Mouse (Mus musculus) layer of hippocampus, adult 11-12 months (tissue): Measurements from ENCODE around the gene Pdk2.

Experiments used
- DNase-seq: peaks from one replicate; pipeline ENCODE4 v3.0.0; 2022; ENCODE audit warnings: low spot score

Pdk2 gene

DNA sequence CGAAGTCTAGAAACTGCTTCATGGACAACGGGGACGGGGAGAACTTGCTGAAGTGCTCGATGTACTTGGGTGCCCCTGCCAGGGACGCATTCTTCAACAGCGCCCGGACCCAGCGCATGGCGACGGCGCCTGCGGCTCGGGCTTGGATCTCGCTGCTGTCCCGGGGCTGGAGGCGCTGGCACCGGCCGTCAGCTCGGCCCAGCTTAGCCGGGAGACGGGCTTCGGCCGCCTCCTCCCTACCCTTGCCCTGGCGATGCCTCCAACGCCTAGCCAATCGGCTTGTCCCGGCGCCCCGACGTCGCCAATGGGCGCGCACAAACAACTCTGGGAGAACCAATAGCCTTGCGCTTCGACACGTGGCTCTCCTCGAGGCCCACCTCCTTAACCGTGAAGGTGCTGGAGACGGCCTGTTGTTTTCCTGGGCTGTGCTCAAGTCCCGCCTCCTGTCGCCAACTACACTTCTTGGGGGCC lies at the start of gene Pdk2:
Gene Pdk2 (minus strand): TSS at position 216 of the 471 bp plus-strand sequence.
- DNase-seq: peak; percentile 97

DNA sequence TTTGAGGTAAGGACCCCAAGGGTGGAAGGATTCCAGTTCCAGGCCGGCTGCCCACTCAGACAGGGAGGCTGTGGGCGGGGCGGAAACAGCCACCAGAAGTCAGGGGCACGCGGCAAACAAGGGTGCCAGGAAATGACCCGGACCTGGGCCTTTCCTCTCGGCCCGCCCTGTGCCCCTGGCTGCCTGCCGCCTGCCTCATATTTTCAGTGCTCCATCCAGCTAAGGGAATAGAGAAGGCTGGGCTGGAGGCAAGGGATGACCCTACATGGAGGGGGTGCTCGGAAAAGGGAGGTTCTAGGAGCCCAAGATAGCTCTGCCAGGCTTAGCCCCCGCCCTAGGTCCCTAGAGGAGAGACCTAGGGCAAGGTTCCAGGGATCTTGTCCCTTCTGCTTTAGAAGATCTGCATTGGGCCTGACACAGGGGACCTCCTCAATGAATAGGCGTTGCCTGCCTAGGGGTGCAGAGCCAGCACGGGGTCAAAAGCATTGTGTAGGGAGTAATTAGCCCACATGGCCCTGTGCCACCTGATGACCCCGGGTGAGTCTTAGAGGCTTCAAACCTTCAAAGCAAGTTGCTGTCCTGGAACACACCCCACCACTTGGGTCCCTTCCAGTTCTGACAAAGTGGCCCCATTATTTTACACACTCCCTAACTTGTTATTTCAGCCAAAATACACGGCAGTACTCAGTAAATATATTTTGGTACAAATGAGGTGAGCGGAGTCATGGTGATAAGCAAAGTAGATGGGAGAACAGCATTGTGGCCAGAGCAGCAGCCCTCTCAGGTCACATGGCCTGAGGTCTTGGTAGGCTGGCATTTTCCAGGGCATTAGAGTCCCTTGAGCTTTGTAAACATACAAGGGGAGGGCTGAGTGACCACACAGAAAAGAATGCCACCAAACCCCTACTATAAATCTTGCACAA lies 48.0 kb upstream of the Pdk2 start:
- DNase-seq: no peak

DNA sequence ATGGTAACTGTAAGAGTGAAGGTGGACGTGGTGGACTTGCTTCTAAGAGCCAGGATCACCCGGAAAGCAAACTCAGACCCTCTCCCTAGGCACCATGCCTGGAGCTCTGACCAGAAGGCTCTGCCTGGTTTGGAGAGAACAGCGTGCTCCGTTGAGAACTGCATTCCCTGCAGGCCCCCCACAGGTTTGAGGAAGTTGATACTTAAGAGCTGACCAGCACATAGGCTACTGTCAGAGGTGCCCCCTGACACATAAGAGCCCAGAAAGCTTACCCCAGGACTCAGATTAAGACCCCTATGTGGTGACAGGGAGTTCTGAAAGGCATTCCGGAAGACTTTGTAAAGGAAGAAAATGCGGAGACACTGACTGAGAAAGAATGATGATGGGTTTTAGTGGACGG lies 47.1 kb upstream of the Pdk2 start:
- DNase-seq: no peak

DNA sequence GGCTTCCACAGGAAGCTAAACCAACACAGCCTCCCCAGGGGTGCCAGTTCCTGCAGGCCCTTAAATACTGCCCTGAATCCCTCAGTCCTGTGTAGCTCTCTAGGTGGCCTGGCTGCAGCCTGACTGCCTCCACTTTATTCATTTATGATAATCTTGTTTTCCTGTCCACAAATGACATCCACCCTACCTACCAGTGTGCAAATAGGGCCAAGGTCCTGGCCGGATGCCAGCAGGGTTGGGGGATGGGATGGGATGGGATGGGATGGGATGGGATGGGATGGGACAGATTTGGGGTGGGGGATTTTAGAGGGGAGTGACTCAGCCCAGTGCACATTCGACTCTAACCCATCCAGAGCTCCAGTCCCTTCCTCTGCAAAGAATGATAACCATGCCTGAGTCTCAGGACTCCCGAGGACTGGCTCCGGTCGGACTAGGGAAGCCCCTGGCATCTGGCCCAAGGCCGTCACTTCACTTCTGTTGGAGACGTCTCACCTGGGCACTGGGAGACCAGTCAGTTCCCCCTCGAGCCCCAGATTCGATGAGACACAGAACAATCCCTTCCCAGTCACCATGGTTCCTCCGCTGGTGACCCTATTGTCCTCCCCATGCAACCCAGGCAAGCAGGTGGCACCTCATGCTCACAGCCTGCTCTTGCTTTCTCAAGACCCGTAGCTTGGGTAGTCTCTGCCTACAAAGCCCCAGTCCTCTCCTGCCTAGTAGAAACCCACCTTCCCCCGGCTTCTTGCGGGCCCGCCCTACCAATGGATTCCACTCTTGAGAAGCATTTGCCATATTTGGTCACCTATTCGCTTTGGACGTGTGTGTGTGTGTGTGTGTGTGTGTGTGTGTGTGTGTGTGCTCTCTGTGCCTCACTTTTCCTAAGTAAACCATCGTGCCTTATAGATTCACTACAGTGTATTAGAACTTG lies 46.4 kb upstream of the Pdk2 start:
- no peak for DNase-seq

DNA sequence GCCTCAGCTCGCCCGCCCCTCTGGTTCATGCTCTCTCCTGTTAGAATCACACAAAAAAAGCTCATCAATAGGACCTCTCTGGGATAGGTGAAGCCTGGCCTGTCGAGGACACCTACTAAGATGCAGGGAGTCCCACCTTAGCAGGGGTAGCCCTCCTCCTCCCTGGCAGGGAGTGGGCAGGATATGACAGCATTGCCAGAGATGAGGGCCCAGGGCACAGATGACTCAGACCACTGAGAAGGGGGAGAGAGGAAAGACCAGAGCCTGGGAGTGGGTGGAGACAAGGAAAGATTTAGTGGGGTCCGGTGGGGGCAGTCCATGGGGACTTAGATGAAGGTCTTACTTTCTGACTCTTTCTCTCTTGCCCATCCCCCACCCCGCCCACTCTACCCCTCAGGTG lies 45.1 kb upstream of the Pdk2 start:
- DNase-seq: no peak

DNA sequence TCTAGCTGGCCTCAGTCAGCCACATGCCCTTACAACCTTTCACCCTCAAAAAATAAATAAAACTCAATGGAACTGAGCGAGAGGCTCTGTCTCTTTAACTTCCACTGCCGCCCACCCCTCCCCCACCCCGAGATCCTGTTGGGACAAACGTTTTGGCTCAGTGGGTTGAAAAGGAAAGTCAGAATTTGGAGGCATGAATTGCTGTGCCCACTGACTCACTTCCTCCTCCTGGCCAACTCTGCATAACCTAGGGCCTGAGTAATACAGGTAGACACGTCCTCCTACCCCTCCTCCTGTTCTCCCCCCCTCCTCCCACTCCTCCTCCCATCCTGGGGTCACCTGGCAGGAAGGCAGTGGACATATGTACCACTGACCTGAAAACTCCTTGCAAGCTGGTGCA lies 44.6 kb upstream of the Pdk2 start:
- no peak for DNase-seq

DNA sequence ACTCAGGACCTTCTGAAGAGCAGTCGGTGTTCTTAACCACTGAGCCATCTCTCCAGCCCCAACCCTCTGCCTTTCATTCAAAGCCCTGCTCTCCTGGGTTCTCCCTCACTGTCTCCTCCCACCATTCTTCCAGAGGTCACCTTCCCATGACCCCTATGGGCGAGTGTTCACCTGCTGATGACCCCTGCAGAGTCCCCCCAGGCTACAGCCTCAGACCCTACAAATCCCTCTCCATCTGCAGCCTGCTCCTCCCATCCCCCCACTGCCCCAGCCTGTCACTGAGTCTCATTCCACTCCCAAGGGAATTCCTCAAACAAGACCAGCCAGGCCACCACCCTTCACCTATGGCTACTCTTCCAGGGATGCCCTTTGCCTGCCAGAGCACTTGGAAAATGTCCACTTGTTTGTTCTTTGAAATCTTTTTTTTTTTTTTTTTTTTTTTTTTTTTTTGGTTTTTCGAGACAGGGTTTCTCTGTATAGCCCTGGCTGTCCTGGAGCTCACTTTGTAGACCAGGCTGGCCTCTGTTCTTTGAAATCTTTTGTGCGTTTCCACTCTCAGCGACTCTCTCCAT lies 43.7 kb upstream of the Pdk2 start:
- DNase-seq: no peak

DNA sequence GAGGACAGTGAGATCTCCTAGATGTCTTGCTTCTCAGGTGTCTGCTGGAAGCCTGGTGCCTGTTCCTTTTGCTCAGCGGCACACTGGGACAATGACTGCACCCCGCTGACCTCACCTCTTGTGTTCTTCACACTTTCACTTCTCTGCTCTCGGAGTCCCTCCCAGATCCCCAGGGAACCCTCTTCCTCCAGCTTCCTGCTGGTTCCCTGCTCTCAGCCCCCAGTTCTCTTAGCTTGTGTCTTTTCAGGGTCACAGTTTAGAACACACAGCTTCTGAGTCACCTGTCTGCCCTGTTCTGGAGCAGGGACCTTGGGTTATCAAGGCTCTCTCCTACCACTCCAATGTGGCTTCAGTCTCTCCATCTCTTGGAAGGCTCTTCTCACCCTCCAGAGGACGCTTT lies 43.0 kb upstream of the Pdk2 start:
- DNase-seq: no peak

DNA sequence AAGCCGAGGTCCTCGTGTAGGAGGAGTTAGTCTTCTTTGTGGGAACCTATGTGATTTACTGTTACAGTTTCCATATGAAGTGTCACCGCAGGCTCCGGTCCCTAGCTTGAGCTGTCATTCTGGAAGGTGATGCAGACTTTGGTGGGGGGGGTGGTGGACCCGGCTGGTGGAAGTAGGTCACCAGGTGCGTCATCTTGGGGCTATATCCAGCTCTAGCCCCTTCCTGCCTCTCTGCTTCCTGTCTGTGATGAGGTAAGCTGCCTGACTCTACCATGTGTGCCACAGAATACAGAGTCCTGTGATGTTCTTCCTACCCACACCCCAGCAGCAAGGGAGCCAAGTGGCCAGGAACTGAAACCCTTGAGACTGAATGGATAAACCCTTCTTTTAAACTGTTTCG lies 41.7 kb upstream of the Pdk2 start:
- DNase-seq: no peak

DNA sequence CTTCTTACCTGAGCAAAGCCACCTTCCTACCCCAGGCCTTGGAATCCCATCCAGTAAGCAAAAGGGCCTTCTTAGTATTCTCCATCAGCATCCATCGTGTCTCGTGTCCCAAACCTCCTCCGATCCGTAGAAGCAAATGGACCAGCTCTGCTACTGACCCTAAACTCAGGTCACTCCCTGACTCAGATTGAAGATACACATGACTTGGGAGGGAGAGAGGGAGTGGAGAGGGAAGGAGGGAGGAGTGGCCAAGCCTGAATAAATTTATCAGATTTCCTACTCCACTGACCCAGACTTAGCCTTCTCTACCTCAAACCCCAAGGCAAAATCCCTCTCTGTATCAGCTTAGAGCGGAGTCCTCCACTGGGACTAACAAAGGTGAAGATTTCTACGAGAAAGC lies 39.6 kb upstream of the Pdk2 start:
- no peak for DNase-seq

DNA sequence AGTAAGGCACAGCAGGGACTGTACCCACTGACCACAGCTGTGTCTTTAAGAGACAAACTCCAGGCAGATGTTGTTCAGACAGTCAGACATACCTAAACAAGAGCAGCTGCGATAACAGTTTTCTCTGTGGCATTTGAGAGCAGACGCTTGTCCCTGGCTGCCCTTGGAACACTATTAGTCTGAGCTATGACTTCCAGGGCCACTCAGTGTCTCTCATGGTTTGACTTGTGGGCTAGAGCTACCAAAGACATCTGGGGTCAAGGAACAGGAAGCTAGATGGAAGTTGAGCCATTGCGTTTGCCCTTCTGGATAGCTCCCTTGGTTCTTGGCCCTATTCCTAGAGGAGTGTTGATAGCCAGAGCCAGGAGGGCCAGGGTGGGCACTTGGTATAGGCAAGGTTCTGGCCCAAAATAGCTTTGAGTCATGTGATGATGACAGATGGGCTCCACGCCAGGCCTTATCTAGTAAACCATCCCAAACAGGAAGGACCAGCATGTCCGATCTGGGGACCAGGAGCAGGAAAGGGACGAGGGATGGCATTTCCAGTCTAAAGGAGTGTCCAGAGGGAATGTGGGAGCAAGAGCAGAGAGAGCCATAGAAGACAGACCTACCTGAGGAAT lies 38.2 kb upstream of the Pdk2 start:
- DNase-seq: no peak

DNA sequence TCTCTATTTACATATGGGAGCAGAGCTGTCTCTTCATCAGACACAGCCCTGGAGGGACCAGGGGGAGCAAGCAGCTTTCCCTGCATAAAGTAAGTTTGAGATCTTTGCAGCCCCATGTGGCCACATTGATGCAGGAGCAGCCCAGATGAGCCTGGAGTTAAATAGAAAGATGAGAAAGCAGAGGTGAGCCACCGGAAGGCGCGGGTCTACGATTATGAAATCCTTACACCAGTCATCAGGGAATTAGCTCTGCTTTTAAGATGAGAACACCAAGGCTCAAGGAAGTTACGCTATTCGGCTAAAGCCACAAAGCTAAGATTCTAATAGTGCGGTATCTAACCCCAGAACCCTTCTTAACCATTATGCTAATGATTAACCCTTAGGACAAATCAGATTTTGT lies 36.8 kb upstream of the Pdk2 start:
- no peak for DNase-seq

DNA sequence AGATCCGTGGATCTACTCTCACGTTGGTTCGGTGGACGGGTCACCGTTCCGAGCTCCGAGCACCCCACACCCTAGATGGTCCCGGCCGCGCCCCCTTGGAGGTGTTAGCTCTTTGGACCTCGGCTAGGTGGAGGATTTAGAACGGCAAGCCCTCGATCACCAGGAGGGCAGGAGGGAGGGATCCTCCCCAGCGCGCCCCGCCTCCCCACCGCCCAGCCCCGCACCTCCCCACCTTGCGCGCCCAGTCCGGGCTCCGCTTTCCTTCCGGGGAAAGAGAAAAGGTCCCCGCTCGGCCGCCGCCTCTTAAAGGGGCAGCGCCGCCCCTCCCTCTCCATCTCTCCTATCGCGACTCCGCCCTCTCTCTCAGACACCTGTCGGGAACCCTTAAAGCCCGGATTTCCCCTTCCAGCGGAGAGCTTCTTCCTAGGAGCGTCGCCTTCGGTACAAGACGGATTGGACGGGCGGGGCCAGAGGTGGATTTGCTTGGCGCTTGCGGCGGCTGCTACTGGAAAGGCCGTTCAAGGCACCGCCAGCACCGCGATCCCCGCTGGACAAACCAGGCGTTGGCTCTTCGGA lies 35.5 kb upstream of the Pdk2 start, which contains the start of gene Itga3:
Gene Itga3 (minus strand): TSS at position 266 of the 576 bp plus-strand sequence.
- peak; percentile 40 for DNase-seq

DNA sequence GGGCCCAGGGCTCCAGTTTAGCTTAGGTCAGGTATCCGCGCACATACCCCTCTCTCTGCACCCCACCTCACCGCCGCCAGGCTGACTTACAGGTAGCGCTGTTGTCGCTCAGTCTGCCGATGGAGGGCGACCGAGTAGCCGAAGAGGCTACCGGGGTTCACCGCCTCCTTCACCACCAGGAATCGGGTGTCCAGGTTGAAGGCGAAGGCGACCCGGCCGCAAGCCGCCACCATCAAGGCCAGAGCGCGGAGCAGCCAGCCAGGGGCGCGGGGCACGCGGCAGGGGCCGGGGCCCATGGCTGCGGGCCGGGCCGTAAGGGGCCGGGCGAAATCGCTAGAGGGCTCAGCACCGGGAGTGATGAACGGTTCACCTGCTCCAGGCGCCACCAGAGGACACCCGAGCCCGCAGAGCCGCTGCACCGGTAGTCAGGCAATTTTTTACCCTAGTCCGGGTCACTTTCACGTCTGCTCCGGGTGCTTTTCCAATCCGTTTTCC lies 34.9 kb upstream of the Pdk2 start:
- peak; percentile 30 for DNase-seq

DNA sequence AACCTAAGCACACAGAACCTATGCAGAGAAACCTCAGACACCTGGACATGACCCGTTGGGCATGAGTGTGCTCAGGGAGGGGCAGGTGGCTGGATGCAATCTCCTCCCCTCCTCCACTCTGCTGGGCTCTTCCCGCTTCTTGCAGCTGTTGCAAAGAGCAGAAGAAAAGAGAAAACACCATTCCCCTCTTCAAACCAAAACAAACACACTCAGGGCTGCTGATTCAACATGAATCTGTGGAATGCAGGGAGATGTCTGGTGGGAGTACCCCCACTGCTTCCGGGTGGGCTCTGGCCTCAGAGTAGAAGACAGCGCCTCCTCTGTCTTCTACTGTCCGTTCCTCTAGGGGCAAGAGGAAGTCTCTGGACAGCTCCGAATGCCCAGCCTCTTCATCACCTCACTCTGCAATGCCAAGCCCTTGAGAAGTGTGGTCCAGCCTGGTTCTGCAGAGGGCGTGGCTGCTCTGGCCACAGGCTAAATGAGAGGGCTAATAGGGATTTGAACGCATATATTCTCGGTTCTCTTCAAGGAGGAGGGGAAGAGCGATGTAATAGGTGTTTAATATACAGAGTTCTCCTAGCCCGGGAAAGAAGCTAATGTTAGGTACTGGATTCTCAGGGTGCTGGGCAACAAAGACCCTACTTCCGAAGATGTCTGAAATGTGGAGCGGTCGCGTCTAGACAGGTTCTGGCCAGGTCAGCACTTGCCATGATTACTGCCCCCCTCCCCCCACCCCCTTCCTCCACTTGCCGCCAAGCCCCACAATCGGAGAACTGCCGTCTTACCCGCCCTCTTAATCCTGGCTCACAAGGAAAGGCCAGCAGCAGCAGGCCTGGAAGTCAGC lies 34.3 kb upstream of the Pdk2 start:
- DNase-seq: no peak

DNA sequence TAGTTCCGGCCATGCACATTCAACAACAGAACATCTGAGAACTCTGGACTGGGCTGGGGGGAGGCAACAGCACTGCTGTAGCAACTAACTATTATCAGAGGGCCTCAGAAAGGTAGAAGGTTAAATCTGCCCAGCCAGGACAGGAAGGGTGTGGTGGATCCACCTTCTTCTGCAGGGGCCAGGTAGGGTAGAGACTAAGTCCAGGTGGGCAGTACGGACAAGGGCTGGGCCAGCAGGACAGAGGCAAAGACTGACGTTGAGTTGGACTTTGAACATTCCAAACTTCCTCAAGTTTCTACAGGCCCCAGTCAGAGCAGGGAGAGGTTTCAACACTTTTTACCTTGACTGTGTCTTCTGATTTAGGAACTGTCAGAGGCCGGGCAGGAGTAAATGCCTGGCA lies 33.5 kb upstream of the Pdk2 start:
- DNase-seq: no peak

DNA sequence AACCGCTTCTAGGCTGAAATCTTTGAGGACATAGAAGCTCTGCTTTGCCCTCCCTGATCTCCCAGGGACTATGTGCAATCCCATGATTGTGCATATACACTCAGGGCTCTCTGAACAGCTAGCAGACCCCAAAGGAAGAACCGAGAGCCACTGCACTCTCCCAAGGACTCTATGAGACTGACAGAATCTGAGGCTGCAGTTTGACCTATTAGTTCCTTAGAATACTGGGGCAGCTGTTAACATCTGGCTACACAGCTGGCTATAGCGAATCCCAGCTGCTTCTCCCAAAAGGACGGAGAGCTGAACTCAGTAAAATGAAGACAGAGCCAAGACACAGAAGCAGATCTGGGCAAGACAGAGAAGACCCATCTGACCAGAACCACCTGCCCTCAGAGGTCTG lies 32.7 kb upstream of the Pdk2 start:
- no peak for DNase-seq

DNA sequence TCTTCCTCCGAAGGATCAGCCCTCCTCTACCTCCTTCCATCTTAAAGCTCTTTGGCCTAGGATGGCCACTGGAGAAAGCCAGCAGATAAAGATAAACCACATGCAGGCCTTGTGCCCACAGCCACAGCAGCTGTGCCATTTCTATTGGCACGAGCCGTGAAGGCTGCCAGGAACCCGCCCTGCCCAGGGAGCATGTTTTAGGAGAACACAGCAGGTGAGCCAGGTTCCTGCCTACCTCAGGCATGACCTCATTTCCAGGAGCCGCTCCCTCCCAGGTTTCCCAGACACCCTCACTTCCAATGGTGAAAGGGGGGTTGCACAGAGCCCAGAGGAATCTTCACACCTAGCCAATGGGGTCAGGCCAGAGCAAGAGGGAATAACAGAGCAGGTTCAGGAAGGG lies 31.6 kb upstream of the Pdk2 start:
- no peak for DNase-seq

DNA sequence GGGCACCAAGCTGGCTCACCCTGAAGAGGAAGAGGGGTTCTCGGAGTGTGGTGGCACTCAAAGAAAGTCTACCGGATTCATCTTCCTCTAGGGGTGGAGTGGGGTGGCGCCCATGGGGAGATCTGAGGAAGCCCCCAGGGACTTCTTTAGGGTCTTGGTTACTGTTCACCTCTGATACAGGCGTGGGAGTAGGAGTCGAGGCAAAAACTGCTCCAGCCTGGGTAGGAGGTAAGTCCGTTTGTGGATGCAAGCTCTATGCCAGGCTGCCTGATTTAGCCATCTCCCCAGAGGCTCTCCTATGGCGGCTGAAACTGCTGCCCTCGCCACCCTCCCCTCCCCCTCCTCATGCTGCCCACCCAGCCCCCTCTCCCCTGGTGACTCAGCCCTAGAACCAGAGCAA lies 31.0 kb upstream of the Pdk2 start:
- DNase-seq: no peak

DNA sequence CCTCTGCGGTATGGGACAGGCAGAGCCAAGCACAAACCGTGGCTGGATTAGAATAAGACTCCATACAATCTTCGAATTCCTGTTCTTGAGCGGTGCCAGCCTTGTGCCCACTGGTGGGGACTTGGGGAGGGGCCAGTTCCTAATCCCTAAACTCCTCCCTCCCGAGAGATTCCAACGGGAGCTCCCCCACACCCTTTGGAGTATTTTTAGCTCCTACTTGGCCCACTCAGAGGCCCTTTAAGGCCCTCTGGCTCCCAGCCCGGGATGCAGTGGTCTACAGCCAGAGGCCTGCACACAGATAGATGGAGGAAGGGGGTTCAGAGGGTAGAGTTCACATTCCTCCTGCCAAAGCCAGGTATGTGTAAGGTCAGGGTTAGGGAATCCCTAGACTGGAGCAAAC lies 30.1 kb upstream of the Pdk2 start:
- no peak for DNase-seq
